Comparison of ENCODE assay signal across 21 mouse cellular contexts in genomic region chr1:180315127-180315526, GRCm38 (mm10). TPM values are rescaled to one million over a fixed set of nuclear protein-coding genes. Genes with fewer than 3 reads are reported as not detected.
A peak's percentile ranks its signal among the peaks of the same experiment; 100 is the strongest.
DNase-seq lines count a peak whose midpoint lies in the region; ATAC-seq and TF ChIP-seq lines count a peak whose summit lies in the region.
"Had no signal": no experiment of that assay in that cellular context is flagged by ENCODE, and none has a peak within 500 bp of the region (broad histone marks: within the 10 kb centered on the region; RNA-seq: fewer than 3 reads in every experiment).

No protein-coding gene starts in this region.

- H3K9ac ChIP-seq in heart, embryonic 12.5 days = no peak overlapping the region
- no peak overlapping the region for H3K9ac ChIP-seq in heart, embryonic 11.5 days (ENCODE audit: low read depth, low read length)
- no peak overlapping the region for H3K9ac ChIP-seq in heart, embryonic 16.5 days (ENCODE audit: low read length)
- no peak overlapping the region for H3K9ac ChIP-seq in limb, embryonic 14.5 days (ENCODE audit: low read depth, low read length, severe bottlenecking)
- H3K9ac ChIP-seq: embryonic facial prominence, embryonic 12.5 days; forebrain, embryonic 12.5 days; hindbrain, embryonic 13.5 days; intestine, embryonic 15.5 days had no signal

- DNase-seq in heart, postnatal 14 days = no peak
- DNase-seq in limb, embryonic 14.5 days (ENCODE audit: low spot score) = peak; percentile 31
- DNase-seq in limb, embryonic 10.5 days (ENCODE audit: low spot score) = no peak
- peak; percentile 70 for DNase-seq in 3T3-L1 (ENCODE audit: low read depth, low spot score)
- no peak for DNase-seq in B cell, adult 2 months
- DNase-seq: adrenal gland, postnatal 10 days; cerebellum, adult 11 months; cerebellum, adult 8-10 months; cerebellum, postnatal 14 days; embryo, embryonic 11 days; gastrocnemius, postnatal 10 days; heart, postnatal 4 days; kidney, adult 8-10 months had no signal

- peaks cover 38% of the 10 kb centered on the region for H3K4me1 ChIP-seq in heart, embryonic 12.5 days (replicated peaks)
- H3K4me1 ChIP-seq in heart, embryonic 11.5 days (ENCODE audit: control insufficient read depth, insufficient read depth, low read length) = peaks cover 23% of the 10 kb centered on the region
- H3K4me1 ChIP-seq in heart, embryonic 16.5 days (ENCODE audit: control insufficient read depth, insufficient read depth, low read length) = peaks cover 32% of the 10 kb centered on the region
- H3K4me1 ChIP-seq in limb, embryonic 14.5 days (ENCODE audit: control insufficient read depth, insufficient read depth, low read length) = peaks cover 14% of the 10 kb centered on the region
- peaks cover 25% of the 10 kb centered on the region for H3K4me1 ChIP-seq in limb, embryonic 10.5 days

- no peaks in the 10 kb centered on the region for H3K36me3 ChIP-seq in heart, embryonic 12.5 days
- H3K36me3 ChIP-seq in heart, embryonic 11.5 days (ENCODE audit: control insufficient read depth, insufficient read depth, low read length) = no peaks in the 10 kb centered on the region
- H3K36me3 ChIP-seq in heart, embryonic 16.5 days (ENCODE audit: control insufficient read depth, insufficient read depth) = no peaks in the 10 kb centered on the region
- no peaks in the 10 kb centered on the region for H3K36me3 ChIP-seq in limb, embryonic 14.5 days (ENCODE audit: control insufficient read depth, insufficient read depth, low read length)
- H3K36me3 ChIP-seq in limb, embryonic 10.5 days = no peaks in the 10 kb centered on the region
- H3K36me3 ChIP-seq: embryonic facial prominence, embryonic 12.5 days; forebrain, embryonic 12.5 days; hindbrain, embryonic 13.5 days; intestine, embryonic 15.5 days had no signal

- peak overlapping the region; percentile 49 for H3K27ac ChIP-seq in heart, embryonic 12.5 days (ENCODE audit: poor library complexity, severe bottlenecking)
- H3K27ac ChIP-seq in heart, embryonic 11.5 days (ENCODE audit: low read depth, low read length) = no peak overlapping the region
- H3K27ac ChIP-seq in heart, embryonic 16.5 days (ENCODE audit: low read length) = peak overlapping the region; percentile 17
- H3K27ac ChIP-seq in limb, embryonic 14.5 days (replicated peaks; ENCODE audit: low read depth, low read length) = no peak overlapping the region
- no peak overlapping the region for H3K27ac ChIP-seq in limb, embryonic 10.5 days
- H3K27ac ChIP-seq: embryonic facial prominence, embryonic 12.5 days; forebrain, embryonic 12.5 days; hindbrain, embryonic 13.5 days; intestine, embryonic 15.5 days had no signal

- TF ChIP-seq POLR2A in limb, embryonic 14.5 days (IDR thresholded peaks at IDR 0.05; ENCODE audit: borderline replicate concordance, extremely low read depth, insufficient read depth, insufficient read length) = no peak

- no peak overlapping the region for H3K4me3 ChIP-seq in heart, embryonic 12.5 days
- no peak overlapping the region for H3K4me3 ChIP-seq in heart, embryonic 11.5 days (ENCODE audit: low read depth, low read length)
- no peak overlapping the region for H3K4me3 ChIP-seq in heart, embryonic 16.5 days (ENCODE audit: low read length)
- no peak overlapping the region for H3K4me3 ChIP-seq in limb, embryonic 14.5 days (replicated peaks; ENCODE audit: low read length)
- no peak overlapping the region for H3K4me3 ChIP-seq in limb, embryonic 10.5 days
- H3K4me3 ChIP-seq: embryonic facial prominence, embryonic 12.5 days; forebrain, embryonic 12.5 days; hindbrain, embryonic 13.5 days; intestine, embryonic 15.5 days had no signal

- no peaks in the 10 kb centered on the region for H3K9me3 ChIP-seq in heart, embryonic 12.5 days (replicated peaks)
- H3K9me3 ChIP-seq in heart, embryonic 11.5 days (replicated peaks; ENCODE audit: control insufficient read depth, low read length) = no peaks in the 10 kb centered on the region
- H3K9me3 ChIP-seq in heart, embryonic 16.5 days (replicated peaks; ENCODE audit: control insufficient read depth, low read length) = no peaks in the 10 kb centered on the region
- no peaks in the 10 kb centered on the region for H3K9me3 ChIP-seq in limb, embryonic 14.5 days (ENCODE audit: control insufficient read depth, low read length)
- no peaks in the 10 kb centered on the region for H3K9me3 ChIP-seq in limb, embryonic 10.5 days (replicated peaks)
- H3K9me3 ChIP-seq: embryonic facial prominence, embryonic 12.5 days; forebrain, embryonic 12.5 days; hindbrain, embryonic 13.5 days; intestine, embryonic 15.5 days had no signal

- H3K27me3 ChIP-seq in heart, embryonic 12.5 days (replicated peaks) = no peaks in the 10 kb centered on the region
- H3K27me3 ChIP-seq in heart, embryonic 11.5 days (ENCODE audit: control insufficient read depth, insufficient read depth, low read length) = peaks cover 3% of the 10 kb centered on the region; the same call in 1 of the 2 replicates
- H3K27me3 ChIP-seq in heart, embryonic 16.5 days (ENCODE audit: control insufficient read depth, insufficient read depth, low read length) = no peaks in the 10 kb centered on the region
- no peaks in the 10 kb centered on the region for H3K27me3 ChIP-seq in limb, embryonic 14.5 days (ENCODE audit: control insufficient read depth, insufficient read depth, low read length)
- H3K27me3 ChIP-seq in limb, embryonic 10.5 days (ENCODE audit: low read depth, poor library complexity, severe bottlenecking) = peaks cover 7% of the 10 kb centered on the region
- H3K27me3 ChIP-seq: embryonic facial prominence, embryonic 12.5 days; intestine, embryonic 15.5 days had no signal

- peak overlapping the region; percentile 30; the same call in 1 of the 2 replicates for H3K4me2 ChIP-seq in heart, embryonic 12.5 days
- H3K4me2 ChIP-seq in heart, embryonic 11.5 days = no peak overlapping the region
- peak overlapping the region; percentile 16; the same call in 1 of the 2 replicates for H3K4me2 ChIP-seq in heart, embryonic 16.5 days (ENCODE audit: low read depth, low read length)
- H3K4me2 ChIP-seq in limb, embryonic 14.5 days (replicated peaks; ENCODE audit: low read depth, low read length, severe bottlenecking) = no peak overlapping the region
- H3K4me2 ChIP-seq: embryonic facial prominence, embryonic 12.5 days; forebrain, embryonic 12.5 days; hindbrain, embryonic 13.5 days; intestine, embryonic 15.5 days had no signal

- 46% methylated on average over 3 of the region's 3 CpGs for WGBS in heart, embryonic 12.5 days
- WGBS in heart, embryonic 11.5 days (ENCODE audit: insufficient replicate concordance) = 48% methylated on average over 3 of the region's 3 CpGs
- 43% methylated on average over 3 of the region's 3 CpGs for WGBS in heart, embryonic 16.5 days
- 57% methylated on average over 3 of the region's 3 CpGs for whole genome bisulfite sequencing in limb, embryonic 14.5 days
- 80% methylated on average over 3 of the region's 3 CpGs for WGBS in limb, embryonic 10.5 days

- ATAC-seq in heart, embryonic 12.5 days (ENCODE audit: insufficient number of reproducible peaks, low FRiP score) = no peak
- ATAC-seq in heart, embryonic 11.5 days (replicated peaks; ENCODE audit: insufficient number of reproducible peaks, low FRiP score, low TSS enrichment) = no peak
- peak; percentile 61; the same call in 1 of the 2 replicates for ATAC-seq in heart, embryonic 16.5 days (replicated peaks; ENCODE audit: extremely low read depth, insufficient read depth, low FRiP score)
- no peak for ATAC-seq in limb, embryonic 14.5 days (ENCODE audit: low FRiP score, low read depth)
- ATAC-seq: forebrain, embryonic 16.5 days; intestine, embryonic 15.5 days had no signal

- intact Hi-C loops in heart, postnatal 14 days (cut with DNase I) = no loop called here

RNA-seq across cellular contexts. Expression of gene Itpkb, which starts 15.2 kb away (rescaled TPM):
- 7.2 and 9.1 TPM in 2 replicates for polyA plus RNA-seq in heart, embryonic 12.5 days (2016; fragmentation: Nextera tagmentation; extraction: Ambion mirVana)
- polyA plus RNA-seq in heart, embryonic 11.5 days (2014; fragmentation: Nextera tagmentation; extraction: Ambion mirVana) = 3.2 and 4.0 TPM in 2 replicates
- polyA plus RNA-seq in heart, embryonic 16.5 days (2015; fragmentation: Nextera tagmentation; extraction: Ambion mirVana) = 7.3 and 8.7 TPM in 2 replicates
- total RNA-seq in heart, postnatal 14 days (2021) = 10 to 100 TPM; 76.8 to 79.6 TPM
- 16.2 and 17.4 TPM in 2 replicates for polyA plus RNA-seq in limb, embryonic 14.5 days (2012; rRNA removed)
- polyA plus RNA-seq in limb, embryonic 14.5 days (2014; fragmentation: Nextera tagmentation; extraction: Ambion mirVana) = 8.4 and 10.1 TPM in 2 replicates
- 6.2 and 10.1 TPM in 2 replicates for polyA plus RNA-seq in limb, embryonic 10.5 days (2016; fragmentation: Nextera tagmentation; extraction: Ambion mirVana)

RNA-seq across cellular contexts. Expression of gene Psen2, which starts 51.9 kb away (rescaled TPM):
- 13.8 and 15.1 TPM in 2 replicates for polyA plus RNA-seq in heart, embryonic 12.5 days (2016; fragmentation: Nextera tagmentation; extraction: Ambion mirVana)
- 14.7 and 17.3 TPM in 2 replicates for polyA plus RNA-seq in heart, embryonic 11.5 days (2014; fragmentation: Nextera tagmentation; extraction: Ambion mirVana)
- 16.5 TPM in 2 replicates for polyA plus RNA-seq in heart, embryonic 16.5 days (2015; fragmentation: Nextera tagmentation; extraction: Ambion mirVana)
- 10 to 100 TPM; 12.0 to 13.0 TPM for total RNA-seq in heart, postnatal 14 days (2021)
- polyA plus RNA-seq in limb, embryonic 14.5 days (2012; rRNA removed) = 23.0 and 23.4 TPM in 2 replicates
- polyA plus RNA-seq in limb, embryonic 14.5 days (2014; fragmentation: Nextera tagmentation; extraction: Ambion mirVana) = 14.1 and 17.1 TPM in 2 replicates
- 6.7 and 7.1 TPM in 2 replicates for polyA plus RNA-seq in limb, embryonic 10.5 days (2016; fragmentation: Nextera tagmentation; extraction: Ambion mirVana)

Comparison
In these comparisons a context has a peak if more than half of its experiments do, and no peak if none do; other contexts are left out.
1. H3K27ac ChIP-seq: peak in heart, embryonic 12.5 days (single experiment) and heart, embryonic 16.5 days (single experiment); none in heart, embryonic 11.5 days (single experiment), limb, embryonic 14.5 days (single experiment) and limb, embryonic 10.5 days (single experiment).
2. H3K4me2 ChIP-seq: peak in heart, embryonic 12.5 days (single experiment) and heart, embryonic 16.5 days (single experiment); none in heart, embryonic 11.5 days (single experiment) and limb, embryonic 14.5 days (single experiment).
3. DNase-seq: peak in limb, embryonic 14.5 days (single experiment) and 3T3-L1 (single experiment); none in heart, postnatal 14 days (0 of 2), limb, embryonic 10.5 days (single experiment) and B cell, adult 2 months (0 of 2).